Mouse (Mus musculus): ENCODE measurements at regions not wholly inside any gene's neighbourhood (a gene's known extent, or its start where the extent isn't known, plus 50 kb on each side); places are given as distances from the start of the nearest gene placed in this dataset.

DNA sequence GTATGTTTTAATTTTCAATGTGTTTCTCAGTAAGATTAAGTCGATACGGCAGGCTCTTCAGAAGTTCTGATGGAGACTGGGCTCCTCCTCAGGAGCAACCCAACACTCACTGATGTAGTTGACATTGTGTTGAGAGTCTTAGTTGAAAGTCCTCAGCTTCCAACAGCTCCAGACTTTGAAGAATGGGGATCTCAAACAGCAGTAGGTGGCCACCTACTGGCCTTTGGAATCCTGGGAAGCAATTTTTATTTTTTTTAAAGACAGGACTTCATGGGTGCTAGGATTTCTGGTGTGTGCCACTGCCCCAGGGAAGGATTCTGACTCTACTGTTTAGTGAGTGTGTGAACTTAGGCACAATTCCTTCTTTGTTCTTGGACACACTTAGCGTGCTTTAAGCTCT, 225.9 kb upstream of the Tbc1d5 start:
- no peak for DNase-seq (ENCODE audit: low read depth, low spot score)

DNA sequence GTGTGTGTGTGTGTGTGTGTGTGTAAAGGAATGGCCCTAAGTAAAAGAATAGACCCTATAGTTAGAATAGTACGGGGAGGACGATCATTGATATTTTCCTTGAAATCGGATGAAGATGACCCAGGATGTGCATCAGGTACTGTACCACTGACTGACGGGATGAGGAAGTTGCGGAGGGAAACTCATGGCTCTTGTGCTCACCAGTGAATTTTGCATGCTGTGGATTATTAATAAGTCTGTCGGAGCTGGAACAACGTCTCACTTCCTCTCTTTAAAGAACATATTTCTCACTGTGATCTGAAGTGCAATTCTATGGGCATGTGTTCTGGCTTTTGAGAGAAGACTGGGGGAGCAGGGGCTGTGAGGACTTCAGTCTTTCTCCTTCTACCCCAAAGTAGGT, 218.8 kb upstream of the Tbc1d5 start:
- no peak for DNase-seq (ENCODE audit: low read depth, low spot score)

GRCm38 (mm10) chr17:51393771-51394221, 214.6 kb upstream of the Tbc1d5 start:
- DNase-seq (ENCODE audit: low read depth, low spot score): no peak

DNA sequence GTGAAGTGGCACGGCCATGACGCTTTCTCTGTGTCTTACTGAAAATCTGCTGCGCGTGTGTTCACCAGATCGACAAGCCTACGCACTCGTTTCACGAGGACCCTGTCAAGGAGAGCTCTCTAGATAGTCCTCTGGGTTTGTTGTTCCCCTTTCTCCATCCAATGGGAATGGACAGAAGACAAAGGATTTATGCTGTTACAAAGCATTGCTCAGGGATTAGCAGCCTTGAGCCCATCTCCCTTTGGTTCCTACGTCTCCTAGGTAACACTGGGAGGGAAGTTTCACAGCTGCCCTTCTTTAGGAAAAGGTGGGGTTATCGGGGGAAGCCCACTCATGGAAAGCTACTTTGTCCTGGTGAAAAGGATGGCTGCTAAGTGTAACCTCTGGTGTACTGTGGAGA, 212.7 kb upstream of the Tbc1d5 start:
- DNase-seq (ENCODE audit: low read depth, low spot score): no peak

DNA sequence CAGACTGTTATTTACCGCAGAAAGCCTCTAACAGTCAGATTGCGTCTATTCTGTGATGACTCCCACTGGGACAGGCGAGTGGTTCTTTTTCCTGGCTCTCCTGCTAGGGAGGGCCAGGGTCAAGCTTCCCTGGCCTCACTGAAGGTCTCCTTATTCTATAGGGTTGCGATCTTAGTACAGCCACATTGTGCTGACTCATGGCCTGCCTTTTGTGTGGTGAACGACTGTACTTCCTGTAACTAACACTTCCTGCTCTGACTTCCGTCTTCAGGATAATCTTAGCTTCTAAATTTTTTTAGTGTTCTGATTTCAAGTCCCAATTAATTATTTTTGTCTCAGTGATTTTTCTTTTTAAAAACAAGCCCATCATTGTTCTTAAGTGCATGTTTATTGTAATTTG, 203.4 kb upstream of the Tbc1d5 start:
- DNase-seq (ENCODE audit: low read depth, low spot score): no peak

DNA sequence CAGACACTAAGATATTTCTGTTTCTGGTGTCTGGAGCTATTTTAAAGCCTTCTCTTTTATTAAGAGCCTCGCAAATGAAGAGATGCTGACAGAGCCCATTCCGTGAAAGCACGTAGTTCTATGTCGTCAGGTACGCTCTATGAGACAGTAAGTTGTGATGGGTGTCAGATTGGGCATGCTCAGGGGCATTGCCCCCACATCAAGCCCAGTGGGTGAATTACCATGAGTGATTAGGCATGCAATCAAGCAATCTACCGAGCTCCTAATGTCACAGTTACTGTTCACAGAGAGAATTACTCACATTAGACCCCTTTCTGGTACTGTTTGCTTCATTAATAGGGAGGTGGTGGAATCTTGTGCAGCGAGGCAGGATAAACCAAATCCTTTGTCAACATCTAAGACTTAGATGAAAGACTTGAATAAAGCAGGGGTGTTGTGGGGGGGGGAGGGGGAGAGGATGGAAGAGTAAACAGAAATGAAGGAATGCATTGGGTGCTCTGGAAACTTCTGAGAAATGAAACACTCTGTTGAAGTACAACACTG, 192.9 kb upstream of the Tbc1d5 start:
- no peak for DNase-seq (ENCODE audit: low read depth, low spot score)

GRCm38 (mm10) chr17:51370990-51371389, 191.8 kb upstream of the Tbc1d5 start:
- DNase-seq (ENCODE audit: low read depth, low spot score): no peak

- DNase-seq (ENCODE audit: low read depth, low spot score): no peak
These were observed 190.9 kb upstream of the Tbc1d5 start for GRCm38 (mm10) chr17:51370085-51370484.

- DNase-seq (ENCODE audit: low read depth, low spot score): no peak
These were observed 183.6 kb upstream of the Tbc1d5 start for GRCm38 (mm10) chr17:51362801-51363200.

DNA sequence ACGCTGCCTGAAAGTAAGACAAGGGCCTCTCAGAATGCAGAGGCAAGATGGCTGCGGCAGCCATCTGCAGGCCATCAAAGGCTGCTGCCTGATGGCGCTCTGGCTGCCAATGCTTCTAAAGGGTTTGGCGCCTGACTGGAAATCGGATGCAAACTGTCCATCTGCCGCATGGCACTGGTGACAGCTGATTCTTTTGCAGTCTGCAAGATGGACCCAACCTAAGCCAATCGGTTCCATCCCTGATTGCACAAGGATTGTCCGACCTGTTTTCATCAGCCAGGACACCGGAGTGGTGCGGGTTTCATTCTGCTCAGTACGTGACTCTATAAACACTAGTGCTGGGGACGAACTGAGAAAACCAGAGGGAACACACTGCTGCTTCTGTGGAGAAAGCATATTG, 183.1 kb upstream of the Tbc1d5 start:
- no peak for DNase-seq (ENCODE audit: low read depth, low spot score)

GRCm38 (mm10) chr17:51358362-51358739, 179.2 kb upstream of the Tbc1d5 start:
- DNase-seq (ENCODE audit: low read depth, low spot score): no peak

GRCm38 (mm10) chr17:51357690-51358361, 178.7 kb upstream of the Tbc1d5 start:
- no peak for DNase-seq (ENCODE audit: low read depth, low spot score)

- DNase-seq (ENCODE audit: low read depth, low spot score): no peak
These were observed 177.3 kb upstream of the Tbc1d5 start for GRCm38 (mm10) chr17:51356447-51356846.

DNA sequence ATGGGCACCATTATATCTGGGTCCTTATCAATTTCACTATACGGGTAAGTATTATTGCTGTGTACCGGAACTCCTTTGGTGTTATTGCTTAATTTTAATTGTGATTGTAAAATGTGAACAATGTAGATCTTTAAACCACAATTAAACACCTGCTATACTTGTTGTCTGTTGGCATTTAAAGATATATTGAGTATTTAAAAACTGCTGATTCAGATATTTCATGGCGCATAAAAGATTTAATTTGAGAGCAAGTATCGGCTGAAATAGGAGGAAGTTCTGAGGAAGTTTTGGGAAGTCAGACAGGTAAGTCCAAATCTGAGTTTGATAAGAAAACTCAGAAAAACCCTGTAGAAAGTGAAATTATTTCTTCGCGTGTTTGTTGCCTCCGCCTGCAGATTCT, 142.7 kb upstream of the Tbc1d5 start:
- no peak for DNase-seq (ENCODE audit: low read depth, low spot score)

GRCm38 (mm10) chr17:51321025-51321424, 141.9 kb upstream of the Tbc1d5 start:
- DNase-seq (ENCODE audit: low read depth, low spot score): no peak

DNA sequence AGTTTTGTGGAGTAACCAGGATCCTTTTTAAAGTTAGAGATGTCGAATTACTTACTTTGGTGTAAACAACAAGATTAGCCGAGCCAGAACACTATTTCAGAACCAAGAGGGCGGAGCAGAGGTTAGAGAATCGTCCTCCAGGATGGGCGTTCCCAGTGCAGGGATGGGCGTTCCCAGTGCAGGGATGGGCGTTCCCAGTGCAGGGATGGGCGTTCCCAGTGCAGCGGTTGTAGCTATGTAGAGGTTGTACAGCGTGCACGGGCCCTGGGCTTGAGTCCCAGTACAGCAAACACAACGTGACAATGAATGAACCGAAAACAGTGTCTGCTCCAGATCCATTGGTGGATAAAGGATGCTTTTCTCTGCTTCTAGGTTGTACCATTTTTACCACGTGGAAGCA, 125.8 kb upstream of the Tbc1d5 start:
- DNase-seq (ENCODE audit: low read depth, low spot score): no peak

DNA sequence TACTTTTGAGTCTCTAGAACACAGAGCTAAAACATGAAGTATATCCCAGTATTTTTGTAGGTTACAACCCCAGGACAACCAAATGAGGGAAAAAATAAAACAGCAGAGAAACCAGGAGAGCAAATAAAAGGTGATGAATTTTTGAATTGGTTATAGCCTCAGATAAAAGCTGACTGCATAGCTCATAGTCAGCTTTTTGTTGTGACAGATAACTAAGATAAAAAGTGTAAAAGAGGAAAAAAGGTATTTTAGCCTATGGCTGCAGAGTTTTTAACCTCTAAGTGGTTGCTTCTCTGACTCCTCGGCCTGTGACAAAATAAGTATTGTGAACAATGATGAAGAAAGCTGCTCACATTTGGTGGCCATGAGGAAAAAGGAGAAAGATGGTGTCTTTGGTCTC, 111.6 kb upstream of the Tbc1d5 start:
- DNase-seq (ENCODE audit: low read depth, low spot score): no peak

DNA sequence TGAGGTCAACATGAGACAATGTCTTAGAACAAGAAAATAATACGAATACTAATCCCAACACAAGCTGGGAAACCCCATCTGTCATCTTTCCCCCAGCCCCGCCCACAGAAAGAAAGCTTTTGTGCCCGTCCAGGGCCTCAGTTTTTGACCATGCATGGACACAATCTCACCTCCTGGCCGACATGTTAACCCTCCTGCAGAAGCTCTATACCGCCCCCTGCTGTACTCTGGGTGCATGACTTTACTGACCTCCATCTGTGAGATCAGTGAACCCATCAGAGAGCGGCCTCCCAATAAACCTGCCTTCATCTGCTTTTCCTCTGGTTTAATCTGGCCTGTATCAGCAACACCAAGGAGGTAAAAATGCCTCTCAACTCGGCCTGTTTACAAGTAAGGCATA, 109.6 kb upstream of the Tbc1d5 start:
- DNase-seq (ENCODE audit: low read depth, low spot score): peak; percentile 18

DNA sequence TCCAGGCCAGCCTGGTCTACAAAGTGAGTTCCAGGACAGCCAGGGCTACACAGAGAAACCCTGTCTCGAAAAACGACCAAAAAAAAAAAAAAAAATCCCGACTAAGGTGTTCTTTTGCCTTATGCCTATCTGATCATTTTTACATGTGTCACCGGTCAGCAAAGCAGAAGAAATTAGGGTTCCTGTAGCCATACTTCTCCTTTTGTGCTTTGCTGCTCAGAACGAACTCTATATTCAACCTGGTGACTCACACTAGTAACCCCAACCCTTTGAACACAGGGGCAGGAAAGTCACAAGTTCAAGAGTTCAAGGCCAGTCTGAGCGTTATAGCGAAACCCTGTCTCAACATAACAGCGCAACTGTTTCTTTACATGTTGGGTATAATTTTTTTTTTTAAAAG, 108.7 kb upstream of the Tbc1d5 start:
- DNase-seq (ENCODE audit: low read depth, low spot score): no peak

GRCm38 (mm10) chr17:51285362-51285761, 106.2 kb upstream of the Tbc1d5 start:
- no peak for DNase-seq (ENCODE audit: low read depth, low spot score)

GRCm38 (mm10) chr17:51278771-51279170, 99.6 kb upstream of the Tbc1d5 start:
- no peak for DNase-seq (ENCODE audit: low read depth, low spot score)

- no peak for DNase-seq (ENCODE audit: low read depth, low spot score)
These were observed 98.9 kb upstream of the Tbc1d5 start for GRCm38 (mm10) chr17:51278094-51278493.

DNA sequence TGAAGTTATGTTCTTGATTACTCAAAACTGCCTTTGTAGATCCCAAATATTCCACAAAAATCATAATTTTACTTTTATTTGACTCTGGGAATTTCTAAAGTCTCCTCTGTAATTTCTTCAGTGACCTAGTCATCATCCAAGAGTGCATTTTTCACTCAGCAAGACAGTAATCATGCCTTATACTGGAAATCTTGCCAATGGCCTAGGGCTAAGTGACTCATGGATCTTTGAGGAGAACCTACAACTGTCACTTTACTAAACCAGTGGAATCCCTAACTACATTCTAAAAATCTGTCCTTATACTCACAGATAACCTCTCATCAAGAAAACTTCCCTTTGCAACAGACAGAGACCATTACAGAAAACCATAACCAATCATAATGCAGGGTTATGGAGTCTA, 98.0 kb upstream of the Tbc1d5 start:
- DNase-seq (ENCODE audit: low read depth, low spot score): no peak

GRCm38 (mm10) chr17:51272025-51272424, 92.9 kb upstream of the Tbc1d5 start:
- DNase-seq (ENCODE audit: low read depth, low spot score): no peak

Measured in skeletal muscle tissue, adult 2 months (tissue).